15 mouse cellular contexts compared by ENCODE assay signal in the genomic region with DNA sequence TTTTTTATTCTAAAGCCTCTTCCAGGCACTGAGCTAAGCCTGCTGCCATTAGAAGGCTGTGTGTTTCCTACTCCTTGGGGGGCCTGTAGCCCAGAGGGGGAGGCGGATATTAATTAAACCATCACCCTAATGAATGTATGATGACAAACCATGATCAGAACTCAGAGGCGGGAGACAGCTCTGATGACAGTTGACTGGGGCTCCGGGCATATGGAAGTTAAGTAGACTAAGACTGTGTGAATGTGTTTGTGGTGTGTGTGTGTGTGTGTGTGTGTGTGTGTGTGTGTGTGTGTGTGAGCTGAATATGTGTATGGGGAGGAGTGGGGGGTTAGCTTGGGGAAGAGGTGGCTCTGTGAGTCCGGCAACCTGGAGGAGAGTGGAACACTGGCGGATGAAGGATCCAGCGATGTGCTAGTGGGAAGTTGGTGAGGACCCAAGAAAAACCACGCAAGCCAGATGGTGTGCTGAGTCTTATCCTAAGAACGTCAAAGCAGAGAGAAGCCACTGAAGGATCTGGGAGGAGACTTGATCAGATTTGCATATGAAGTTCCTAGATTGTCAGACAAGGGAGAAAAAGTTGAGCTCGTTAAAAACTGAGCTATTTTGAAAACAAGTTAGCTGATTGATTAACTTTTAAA.
A peak's percentile ranks its signal among the peaks of the same experiment; 100 is the strongest.
DNase-seq lines count a peak whose midpoint lies in the region; ATAC-seq and TF ChIP-seq lines count a peak whose summit lies in the region.
"Had no signal": no experiment of that assay in that cellular context is flagged by ENCODE, and none has a peak within 500 bp of the region (broad histone marks: within the 10 kb centered on the region; RNA-seq: fewer than 3 reads in every experiment).

No protein-coding gene starts in this region.

- H3K27me3 ChIP-seq in cerebellum, adult 2 months (ENCODE audit: control insufficient read depth, insufficient read depth, low read length) = no peaks in the 10 kb centered on the region; the same call in 1 of the 2 replicates
- H3K27me3 ChIP-seq in stomach, embryonic 15.5 days (replicated peaks) = no peaks in the 10 kb centered on the region
- H3K27me3 ChIP-seq in stomach, postnatal 0 days (ENCODE audit: control insufficient read depth, insufficient read depth, low read length) = no peaks in the 10 kb centered on the region
- H3K27me3 ChIP-seq in liver, embryonic 11.5 days (replicated peaks; ENCODE audit: control insufficient read depth, insufficient read depth, low read length) = no peaks in the 10 kb centered on the region
- 0 out of 2 replicates have a peak, but pooled peaks cover 2% of the 10 kb centered on the region for H3K27me3 ChIP-seq in midbrain, embryonic 13.5 days
- H3K27me3 ChIP-seq: embryonic facial prominence, embryonic 15.5 days; heart, embryonic 12.5 days; hindbrain, embryonic 13.5 days; neural tube, embryonic 15.5 days had no signal

- H3K4me1 ChIP-seq in cerebellum, adult 2 months (ENCODE audit: control insufficient read depth, insufficient read depth, low read length) = no peaks in the 10 kb centered on the region
- peaks cover 2% of the 10 kb centered on the region; the same call in 1 of the 2 replicates for H3K4me1 ChIP-seq in stomach, embryonic 15.5 days
- H3K4me1 ChIP-seq in stomach, postnatal 0 days (replicated peaks; ENCODE audit: control insufficient read depth, insufficient read depth) = no peaks in the 10 kb centered on the region
- H3K4me1 ChIP-seq in liver, embryonic 11.5 days (replicated peaks; ENCODE audit: control insufficient read depth, insufficient read depth, low read length) = no peaks in the 10 kb centered on the region
- H3K4me1 ChIP-seq in midbrain, embryonic 13.5 days (replicated peaks) = peaks cover 8% of the 10 kb centered on the region
- H3K4me1 ChIP-seq: embryonic facial prominence, embryonic 15.5 days; heart, embryonic 12.5 days had no signal

- intact Hi-C loops in left cerebral cortex, postnatal 14 days (cut with DNase I) = loop anchor here (2.0 to 10.0 kb wide), 4 partner anchors 63 to 487 kb away; a partner anchor contains a TSS

- peak; percentile 30 to 39 for DNase-seq in cerebellum, postnatal 14 days
- DNase-seq in cerebellum, adult 2 months = no peak
- no peak for DNase-seq in stomach, postnatal 0 days (ENCODE audit: low spot score)
- DNase-seq in left cerebral cortex, postnatal 14 days (ENCODE audit: low spot score in 2 of 2) = peak; percentile 76 to 84
- DNase-seq in liver, embryonic 11.5 days (ENCODE audit: low spot score) = no peak
- DNase-seq in cerebellum, adult 18-20 months = no peak
- DNase-seq: gastrocnemius, postnatal 10 days; kidney, postnatal 25 days; lung, postnatal 4 days had no signal

- no peaks in the 10 kb centered on the region for H3K9me3 ChIP-seq in stomach, embryonic 15.5 days
- no peaks in the 10 kb centered on the region for H3K9me3 ChIP-seq in stomach, postnatal 0 days (ENCODE audit: control insufficient read depth, low read length)
- H3K9me3 ChIP-seq in liver, embryonic 11.5 days (ENCODE audit: control insufficient read depth, low read length) = no peaks in the 10 kb centered on the region
- no peaks in the 10 kb centered on the region for H3K9me3 ChIP-seq in midbrain, embryonic 13.5 days
- H3K9me3 ChIP-seq: embryonic facial prominence, embryonic 15.5 days; heart, embryonic 12.5 days; hindbrain, embryonic 13.5 days; neural tube, embryonic 15.5 days had no signal

- WGBS in cerebellum, adult 2 months = 16% methylated on average over 9 of the region's 9 CpGs
- 66% methylated on average over 9 of the region's 9 CpGs for WGBS in stomach, embryonic 15.5 days
- WGBS in stomach, postnatal 0 days = 70% methylated on average over 9 of the region's 9 CpGs
- WGBS in liver, embryonic 11.5 days = 76% methylated on average over 9 of the region's 9 CpGs
- 66% methylated on average over 9 of the region's 9 CpGs for WGBS in midbrain, embryonic 13.5 days

- no peak overlapping the region for H3K9ac ChIP-seq in stomach, embryonic 15.5 days
- no peak overlapping the region for H3K9ac ChIP-seq in stomach, postnatal 0 days (ENCODE audit: low read length)
- H3K9ac ChIP-seq in liver, embryonic 11.5 days (ENCODE audit: low read depth, low read length) = no peak overlapping the region
- H3K9ac ChIP-seq in midbrain, embryonic 13.5 days (replicated peaks) = no peak overlapping the region
- H3K9ac ChIP-seq: embryonic facial prominence, embryonic 15.5 days; heart, embryonic 12.5 days; hindbrain, embryonic 13.5 days; neural tube, embryonic 15.5 days had no signal

- no peak overlapping the region for H3K4me2 ChIP-seq in stomach, embryonic 15.5 days
- H3K4me2 ChIP-seq in stomach, postnatal 0 days (replicated peaks; ENCODE audit: low read depth) = no peak overlapping the region
- H3K4me2 ChIP-seq in liver, embryonic 11.5 days = no peak overlapping the region
- H3K4me2 ChIP-seq in midbrain, embryonic 13.5 days (replicated peaks) = no peak overlapping the region
- H3K4me2 ChIP-seq: embryonic facial prominence, embryonic 15.5 days; heart, embryonic 12.5 days; hindbrain, embryonic 13.5 days; neural tube, embryonic 15.5 days had no signal

- no peak for TF ChIP-seq CTCF in cerebellum, adult 2 months (IDR thresholded peaks at IDR 0.05; ENCODE audit: borderline replicate concordance, insufficient read depth, low read depth, low read length)
- TF ChIP-seq CTCF in stomach, postnatal 0 days (IDR thresholded peaks at IDR 0.05; ENCODE audit: low read depth) = no peak

- no peak for TF ChIP-seq POLR2A in cerebellum, adult 2 months (IDR thresholded peaks at IDR 0.05; ENCODE audit: borderline replicate concordance, insufficient read depth, low read length)

- H3K4me3 ChIP-seq in cerebellum, adult 2 months (replicated peaks; ENCODE audit: insufficient read depth, low read depth, low read length) = no peak overlapping the region
- no peak overlapping the region for H3K4me3 ChIP-seq in stomach, embryonic 15.5 days (replicated peaks)
- H3K4me3 ChIP-seq in stomach, postnatal 0 days (ENCODE audit: low read depth, low read length) = no peak overlapping the region
- no peak overlapping the region for H3K4me3 ChIP-seq in liver, embryonic 11.5 days (ENCODE audit: low read depth, low read length)
- no peak overlapping the region for H3K4me3 ChIP-seq in midbrain, embryonic 13.5 days (replicated peaks)
- H3K4me3 ChIP-seq: embryonic facial prominence, embryonic 15.5 days; heart, embryonic 12.5 days; hindbrain, embryonic 13.5 days; neural tube, embryonic 15.5 days had no signal

- ATAC-seq in stomach, embryonic 15.5 days (ENCODE audit: insufficient read depth, low FRiP score, low read depth) = no peak
- no peak for ATAC-seq in stomach, postnatal 0 days (ENCODE audit: low FRiP score, low TSS enrichment)
- ATAC-seq in liver, embryonic 11.5 days (replicated peaks; ENCODE audit: low FRiP score) = no peak
- no peak for ATAC-seq in midbrain, embryonic 13.5 days

- no peak overlapping the region for H3K27ac ChIP-seq in cerebellum, adult 2 months (ENCODE audit: insufficient read depth, low read length)
- H3K27ac ChIP-seq in stomach, embryonic 15.5 days = peak overlapping the region; percentile 16; the same call in 1 of the 2 replicates
- H3K27ac ChIP-seq in stomach, postnatal 0 days (replicated peaks) = no peak overlapping the region
- H3K27ac ChIP-seq in liver, embryonic 11.5 days (ENCODE audit: low read depth, low read length) = no peak overlapping the region
- no peak overlapping the region for H3K27ac ChIP-seq in midbrain, embryonic 13.5 days
- H3K27ac ChIP-seq: embryonic facial prominence, embryonic 15.5 days; hindbrain, embryonic 13.5 days; neural tube, embryonic 15.5 days had no signal

- TF ChIP-seq EP300 in stomach, postnatal 0 days (optimal IDR thresholded peaks at IDR 0.05) = no peak

- no peaks in the 10 kb centered on the region for H3K36me3 ChIP-seq in stomach, embryonic 15.5 days
- H3K36me3 ChIP-seq in stomach, postnatal 0 days (ENCODE audit: control insufficient read depth, insufficient read depth, low read length) = no peaks in the 10 kb centered on the region
- H3K36me3 ChIP-seq in liver, embryonic 11.5 days (ENCODE audit: control insufficient read depth, insufficient read depth, low read length) = no peaks in the 10 kb centered on the region
- H3K36me3 ChIP-seq in midbrain, embryonic 13.5 days = no peaks in the 10 kb centered on the region
- H3K36me3 ChIP-seq: embryonic facial prominence, embryonic 15.5 days; heart, embryonic 12.5 days; hindbrain, embryonic 13.5 days; neural tube, embryonic 15.5 days had no signal

Comparison
In these comparisons a context has a peak if more than half of its experiments do, and no peak if none do; other contexts are left out.
1. DNase-seq: peak in cerebellum, postnatal 14 days (2 of 2) and left cerebral cortex, postnatal 14 days (2 of 2); none in cerebellum, adult 2 months (0 of 2), stomach, postnatal 0 days (single experiment), liver, embryonic 11.5 days (single experiment) and cerebellum, adult 18-20 months (0 of 2).